ENCODE assay signal across 8 mouse cellular contexts in genomic region chr2:34407596-34407995, GRCm38 (mm10). TPM values are rescaled to one million over a fixed set of nuclear protein-coding genes. Genes with fewer than 3 reads are reported as not detected.
A peak's percentile ranks its signal among the peaks of the same experiment; 100 is the strongest.
DNase-seq lines count a peak whose midpoint lies in the region; ATAC-seq and TF ChIP-seq lines count a peak whose summit lies in the region.

No protein-coding gene starts in this region.

- H3K4me2 ChIP-seq in kidney, postnatal 0 days (ENCODE audit: low read length): peak overlapping the region; percentile 82
- peak overlapping the region; percentile 72 for H3K4me2 ChIP-seq in intestine, postnatal 0 days (replicated peaks; ENCODE audit: low read depth)
- H3K4me2 ChIP-seq in neural tube, embryonic 13.5 days: peak overlapping the region; percentile 88

- H3K27me3 ChIP-seq in kidney, postnatal 0 days (ENCODE audit: insufficient read depth, low read length): no peaks in the 10 kb centered on the region
- no peaks in the 10 kb centered on the region for H3K27me3 ChIP-seq in intestine, postnatal 0 days (replicated peaks; ENCODE audit: control insufficient read depth, insufficient read depth, low read length)
- no peaks in the 10 kb centered on the region for H3K27me3 ChIP-seq in neural tube, embryonic 13.5 days

- WGBS in kidney, postnatal 0 days: 50% methylated on average over 7 of the region's 7 CpGs
- 34% methylated on average over 7 of the region's 7 CpGs for WGBS in intestine, postnatal 0 days
- 30% methylated on average over 7 of the region's 7 CpGs for WGBS in neural tube, embryonic 13.5 days

- no peak for ATAC-seq in kidney, postnatal 0 days (replicated peaks; ENCODE audit: low FRiP score, low read depth)
- no peak for ATAC-seq in intestine, postnatal 0 days
- ATAC-seq in neural tube, embryonic 13.5 days (ENCODE audit: low read depth): no peak

- DNase-seq in kidney, postnatal 0 days (ENCODE audit: low spot score): no peak
- DNase-seq in kidney, adult 18-20 months: no peak
- peak; percentile 14 for DNase-seq in c-Kit-positive CD71-positive TER-119-positive erythroid progenitor cells, embryonic 14.5 days (ENCODE audit: low spot score)
- DNase-seq in testis, postnatal 10 days (ENCODE audit: low spot score): no peak
- no peak for DNase-seq in urinary bladder, postnatal 4 days (ENCODE audit: low spot score in 2 of 2)
- DNase-seq in frontal cortex, postnatal 25 days (ENCODE audit: low spot score in 2 of 2): no peak

- no peak for TF ChIP-seq CTCF in kidney, postnatal 0 days (IDR thresholded peaks at IDR 0.05; ENCODE audit: low read depth)
- no peak for TF ChIP-seq CTCF in intestine, postnatal 0 days (IDR thresholded peaks at IDR 0.05; ENCODE audit: low read depth)

- H3K36me3 ChIP-seq in kidney, postnatal 0 days (ENCODE audit: insufficient read depth, low read length): no peaks in the 10 kb centered on the region
- no peaks in the 10 kb centered on the region for H3K36me3 ChIP-seq in intestine, postnatal 0 days (ENCODE audit: control insufficient read depth, insufficient read depth)
- no peaks in the 10 kb centered on the region for H3K36me3 ChIP-seq in neural tube, embryonic 13.5 days

- H3K9me3 ChIP-seq in kidney, postnatal 0 days (replicated peaks; ENCODE audit: low read length): no peaks in the 10 kb centered on the region
- no peaks in the 10 kb centered on the region for H3K9me3 ChIP-seq in intestine, postnatal 0 days (ENCODE audit: control insufficient read depth)
- no peaks in the 10 kb centered on the region for H3K9me3 ChIP-seq in neural tube, embryonic 13.5 days

- peak overlapping the region; percentile 90; the same call in 1 of the 2 replicates for H3K9ac ChIP-seq in kidney, postnatal 0 days (ENCODE audit: low read depth, low read length)
- peak overlapping the region; percentile 82 for H3K9ac ChIP-seq in intestine, postnatal 0 days (ENCODE audit: low read depth, low read length)
- peak overlapping the region; percentile 89 for H3K9ac ChIP-seq in neural tube, embryonic 13.5 days

- H3K4me1 ChIP-seq in kidney, postnatal 0 days (replicated peaks; ENCODE audit: insufficient read depth, low read length): peaks cover 8% of the 10 kb centered on the region; the same call in 1 of the 2 replicates
- H3K4me1 ChIP-seq in intestine, postnatal 0 days (replicated peaks; ENCODE audit: control insufficient read depth, insufficient read depth, low read length): no peaks in the 10 kb centered on the region
- peaks cover 20% of the 10 kb centered on the region for H3K4me1 ChIP-seq in neural tube, embryonic 13.5 days (replicated peaks)

- peak overlapping the region; percentile 90 for H3K4me3 ChIP-seq in kidney, postnatal 0 days (replicated peaks; ENCODE audit: low read depth, low read length)
- H3K4me3 ChIP-seq in intestine, postnatal 0 days (ENCODE audit: low read depth, low read length): peak overlapping the region; percentile 87
- peak overlapping the region; percentile 93 for H3K4me3 ChIP-seq in neural tube, embryonic 13.5 days

- no peak overlapping the region for H3K27ac ChIP-seq in kidney, postnatal 0 days
- H3K27ac ChIP-seq in intestine, postnatal 0 days (ENCODE audit: low read depth, low read length): peak overlapping the region; percentile 96; the same call in 1 of the 2 replicates
- no peak overlapping the region for H3K27ac ChIP-seq in neural tube, embryonic 13.5 days (replicated peaks)

RNA-seq across cellular contexts. Expression of gene Mapkap1, which starts 1.0 kb away (rescaled TPM):
- 86.2 and 92.3 TPM in 2 replicates for polyA plus RNA-seq in kidney, postnatal 0 days (2015; fragmentation: Nextera tagmentation; extraction: Ambion mirVana)
- 73.0 and 76.9 TPM in 2 replicates for polyA plus RNA-seq in intestine, postnatal 0 days (2015; fragmentation: Nextera tagmentation; extraction: Ambion mirVana)
- polyA plus RNA-seq in neural tube, embryonic 13.5 days (2015; fragmentation: Nextera tagmentation; extraction: Ambion mirVana): 89.6 and 98.5 TPM in 2 replicates

RNA-seq across cellular contexts. Expression of gene Pbx3, which starts 34.7 kb away (rescaled TPM):
- 21.1 and 21.3 TPM in 2 replicates for polyA plus RNA-seq in kidney, postnatal 0 days (2015; fragmentation: Nextera tagmentation; extraction: Ambion mirVana)
- 10.8 and 12.1 TPM in 2 replicates for polyA plus RNA-seq in intestine, postnatal 0 days (2015; fragmentation: Nextera tagmentation; extraction: Ambion mirVana)
- polyA plus RNA-seq in neural tube, embryonic 13.5 days (2015; fragmentation: Nextera tagmentation; extraction: Ambion mirVana): 109 and 120 TPM in 2 replicates
